Mouse (Mus musculus) myocyte (in vitro differentiated cells): ENCODE results near the gene Add3. TPM values are rescaled to one million over a fixed set of nuclear protein-coding genes. Genes with fewer than 3 reads are reported as not detected.

Source experiments
- H3K27me3 ChIP-seq: one replicate; pipeline ENCODE4 v1.6.1; 2011; ENCODE audit not compliant: control insufficient read depth, insufficient read depth, insufficient read length
- H3K36me3 ChIP-seq: one replicate; pipeline ENCODE4 v1.6.1; 2011; ENCODE audit not compliant: control insufficient read depth, insufficient read depth
- H3K4me2 ChIP-seq: one replicate; pipeline ENCODE4 v1.6.1; 2011; ENCODE audit warnings: low read depth, control low read depth
- H3K4me3 ChIP-seq: one replicate; pipeline ENCODE4 v1.5.1; 2011; ENCODE audit warnings: mild to moderate bottlenecking, control low read depth, moderate library complexity
- H3K79me2 ChIP-seq: one replicate; pipeline ENCODE4 v1.6.1; 2011; ENCODE audit not compliant: control insufficient read depth, insufficient read depth
- H3ac ChIP-seq: one replicate; pipeline ENCODE4 v1.6.1; 2011; ENCODE audit not compliant: control insufficient read depth, insufficient read length
- CEBPB ChIP-seq: IDR thresholded peaks from 2 replicates; pipeline ENCODE4 v1.6.1; 2011; ENCODE audit warnings: mild to moderate bottlenecking, moderate library complexity; ENCODE audit not compliant: poor library complexity, insufficient read depth, severe bottlenecking
- E2F4 ChIP-seq: IDR thresholded peaks from one replicate; pipeline ENCODE4 v1.6.1; 2011; ENCODE audit warnings: mild to moderate bottlenecking, control low read depth, moderate library complexity; ENCODE audit not compliant: insufficient read depth
- MAX ChIP-seq: IDR thresholded peaks from one replicate; pipeline ENCODE4 v1.6.1; 2011; ENCODE audit warnings: low read depth, mild to moderate bottlenecking, control low read depth
- MYOD1 ChIP-seq, 3 experiments: IDR thresholded peaks; one replicate each; pipeline ENCODE4 v1.6.1; 2011; ENCODE audit warnings: control low read depth in 2 of 3, low read depth in 2 of 3, mild to moderate bottlenecking in 2 of 3, moderate library complexity in 1 of 3; ENCODE audit not compliant: insufficient read length in 2 of 3, control insufficient read depth in 1 of 3
- MYOG ChIP-seq, 3 experiments: IDR thresholded peaks; one replicate each; pipeline ENCODE4 v1.6.1; 2011; ENCODE audit warnings: control low read depth in 2 of 3, low read depth in 2 of 3, mild to moderate bottlenecking in 2 of 3; ENCODE audit not compliant: insufficient read length in 2 of 3, control insufficient read depth in 1 of 3, insufficient read depth in 1 of 3
- POLR2A ChIP-seq: IDR thresholded peaks from one replicate; pipeline ENCODE4 v1.6.1; 2011; ENCODE audit warnings: low read depth, mild to moderate bottlenecking, control low read depth, moderate library complexity; ENCODE audit not compliant: insufficient read length
- POLR2AphosphoS2 ChIP-seq: IDR thresholded peaks from one replicate; pipeline ENCODE4 v1.6.1; 2011; ENCODE audit warnings: low read depth, control low read depth; ENCODE audit not compliant: insufficient read length
- REST ChIP-seq: IDR thresholded peaks from one replicate; pipeline ENCODE4 v1.6.1; 2011; ENCODE audit warnings: mild to moderate bottlenecking, control low read depth, moderate library complexity; ENCODE audit not compliant: insufficient read depth, insufficient read length
- SRF ChIP-seq: IDR thresholded peaks from one replicate; pipeline ENCODE4 v1.6.1; 2011; ENCODE audit warnings: low read depth; ENCODE audit not compliant: control insufficient read depth, insufficient read length
- TCF12 ChIP-seq: IDR thresholded peaks from one replicate; pipeline ENCODE4 v1.6.1; 2011; ENCODE audit warnings: mild to moderate bottlenecking, control low read depth; ENCODE audit not compliant: poor library complexity, insufficient read depth, severe bottlenecking
- TCF3 ChIP-seq: IDR thresholded peaks from one replicate; pipeline ENCODE4 v1.6.1; 2011; ENCODE audit warnings: low read depth, control low read depth; ENCODE audit not compliant: insufficient read length
- USF1 ChIP-seq: IDR thresholded peaks from one replicate; pipeline ENCODE4 v1.6.1; 2011; ENCODE audit warnings: low read depth, mild to moderate bottlenecking, control low read depth, moderate library complexity
- polyA plus RNA-seq: library from polyadenylated mRNA; unstranded; fragments of >200 nt; fragmentation: generic; extraction: Trizol; gene quantifications from one replicate; pipeline ENCODE4 v1.2.1, GENCODE M21; 2012; ENCODE audit warnings: missing spikeins

The Add3 gene
- polyA plus RNA-seq, 1 experiment, result 8.3 TPM

DNA sequence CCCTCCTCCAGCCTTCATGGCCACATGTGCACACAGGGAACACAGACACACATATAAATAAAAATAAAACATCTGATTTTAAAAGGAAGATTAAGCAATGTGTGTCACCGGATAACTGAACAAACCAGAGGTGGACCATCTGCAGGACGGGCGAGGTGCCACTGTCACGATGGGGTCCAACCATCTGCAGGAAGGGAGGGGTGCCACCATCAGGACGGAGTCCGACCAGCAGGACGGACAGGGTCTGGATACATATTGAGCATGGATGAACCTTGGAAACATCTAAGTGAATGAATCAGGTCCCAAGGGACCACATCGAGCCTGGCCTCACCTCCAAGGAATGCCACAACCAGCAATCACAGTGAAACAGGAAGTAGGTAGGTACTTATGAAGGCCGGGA is 127.1 kb downstream of the Add3 start:
- no peaks in the 10 kb centered on the region for H3K27me3 ChIP-seq
- no peak overlapping the region for H3ac ChIP-seq
- TF ChIP-seq MAX (no peak), TCF12 (no peak), MYOG (IDR thresholded peaks at IDR 0.05; ENCODE audit: control insufficient read depth in 1 of 3, insufficient read depth in 1 of 3, insufficient read length in 2 of 3, low read depth in 2 of 3) (no peak), MYOD1 (IDR thresholded peaks at IDR 0.05; ENCODE audit: control insufficient read depth in 1 of 3, insufficient read length in 2 of 3, low read depth in 2 of 3) (no peak), POLR2A (no peak), TCF3 (no peak), SRF (no peak), USF1 (no peak), CEBPB (no peak), E2F4 (no peak), POLR2AphosphoS2 (no peak), REST (no peak)
- H3K36me3 ChIP-seq, result no peaks in the 10 kb centered on the region
- no peak overlapping the region for H3K4me3 ChIP-seq
- H3K4me2 ChIP-seq, result no peak overlapping the region
- no peaks in the 10 kb centered on the region for H3K79me2 ChIP-seq

- TF ChIP-seq POLR2A (peak; percentile 13), TCF3 (no peak), USF1 (peak; percentile 4), MYOG (IDR thresholded peaks at IDR 0.05; ENCODE audit: control insufficient read depth in 1 of 3, insufficient read depth in 1 of 3, insufficient read length in 2 of 3, low read depth in 2 of 3) (no peak), MYOD1 (IDR thresholded peaks at IDR 0.05; ENCODE audit: control insufficient read depth in 1 of 3, insufficient read length in 2 of 3, low read depth in 2 of 3) (peak in 2 of 3 experiments; percentile 88 to 90), TCF12 (peak; percentile 32)
- Histone ChIP-seq H3K4me2 (peak overlapping the region; percentile 70), H3K79me2 (no peaks in the 10 kb centered on the region), H3K27me3 (no peaks in the 10 kb centered on the region), H3K36me3 (no peaks in the 10 kb centered on the region), H3ac (no peak overlapping the region), H3K4me3 (no peak overlapping the region)
Observed at GRCm38 (mm10) chr19:53273055-53273722, 132.9 kb downstream of the Add3 start.

- H3K79me2 ChIP-seq, result no peaks in the 10 kb centered on the region
- no peak for TF ChIP-seq MAX
- TF ChIP-seq MYOD1 (IDR thresholded peaks at IDR 0.05; ENCODE audit: control insufficient read depth in 1 of 3, insufficient read length in 2 of 3, low read depth in 2 of 3), result no peak
- no peak for TF ChIP-seq SRF
- TF ChIP-seq POLR2AphosphoS2, result no peak
- no peak for TF ChIP-seq POLR2A
- TF ChIP-seq E2F4, result no peak
- TF ChIP-seq TCF12, result no peak
- TF ChIP-seq MYOG (IDR thresholded peaks at IDR 0.05; ENCODE audit: control insufficient read depth in 1 of 3, insufficient read depth in 1 of 3, insufficient read length in 2 of 3, low read depth in 2 of 3), result no peak
- no peak for TF ChIP-seq CEBPB
- TF ChIP-seq USF1, result no peak
- TF ChIP-seq REST, result no peak
- no peak for TF ChIP-seq TCF3
- no peak overlapping the region for H3K4me3 ChIP-seq
Observed at GRCm38 (mm10) chr19:53273781-53274428, 133.7 kb downstream of the Add3 start.

GRCm38 (mm10) chr19:53275204-53275603 is 135.0 kb downstream of the Add3 start:
- TF ChIP-seq REST (no peak), E2F4 (no peak), USF1 (no peak)
- Histone ChIP-seq H3K27me3 (no peaks in the 10 kb centered on the region), H3K4me2 (no peak overlapping the region), H3K36me3 (no peaks in the 10 kb centered on the region), H3K4me3 (no peak overlapping the region), H3K79me2 (no peaks in the 10 kb centered on the region), H3ac (no peak overlapping the region)

More at GRCm38 (mm10) chr19:53273781-53274428, 133.7 kb downstream of the Add3 start:
- Histone ChIP-seq H3ac (no peak overlapping the region), H3K27me3 (no peaks in the 10 kb centered on the region), H3K36me3 (no peaks in the 10 kb centered on the region), H3K4me2 (peak overlapping the region; percentile 70)

- Histone ChIP-seq H3ac (no peak overlapping the region), H3K4me2 (no peak overlapping the region), H3K79me2 (no peaks in the 10 kb centered on the region), H3K4me3 (no peak overlapping the region), H3K27me3 (no peaks in the 10 kb centered on the region), H3K36me3 (no peaks in the 10 kb centered on the region)
- no peak for TF ChIP-seq MYOG (IDR thresholded peaks at IDR 0.05; ENCODE audit: control insufficient read depth in 1 of 3, insufficient read depth in 1 of 3, insufficient read length in 2 of 3, low read depth in 2 of 3)
- no peak for TF ChIP-seq USF1
- no peak for TF ChIP-seq MAX
- no peak for TF ChIP-seq TCF3
- TF ChIP-seq POLR2A, result no peak
- TF ChIP-seq SRF, result no peak
- no peak for TF ChIP-seq TCF12
Observed at GRCm38 (mm10) chr19:53276902-53277707, 136.9 kb downstream of the Add3 start.
